Comparison of ENCODE assay signal across 14 mouse cellular contexts in genomic region chr12:99041606-99042005, GRCm38 (mm10).
DNase-seq lines count a peak whose midpoint lies in the region; ATAC-seq and TF ChIP-seq lines count a peak whose summit lies in the region.
"Had no signal": no experiment of that assay in that cellular context is flagged by ENCODE, and none has a peak within 500 bp of the region (broad histone marks: within the 10 kb centered on the region; RNA-seq: fewer than 3 reads in every experiment).

No protein-coding gene starts in this region.

- H3K4me3 ChIP-seq in lung, embryonic 14.5 days (ENCODE audit: low read depth, low read length) = no peak overlapping the region
- H3K4me3 ChIP-seq in embryonic facial prominence, embryonic 11.5 days (ENCODE audit: low read depth, low read length) = no peak overlapping the region
- H3K4me3 ChIP-seq in stomach, postnatal 0 days (ENCODE audit: low read depth, low read length) = no peak overlapping the region
- H3K4me3 ChIP-seq: forebrain, embryonic 10.5 days; heart, embryonic 12.5 days; layer of hippocampus, adult 2 months; midbrain, embryonic 13.5 days; neural tube, embryonic 13.5 days had no signal

- no peaks in the 10 kb centered on the region for H3K36me3 ChIP-seq in lung, embryonic 14.5 days (ENCODE audit: insufficient read depth)
- H3K36me3 ChIP-seq in embryonic facial prominence, embryonic 11.5 days (replicated peaks; ENCODE audit: control insufficient read depth, insufficient read depth, low read depth, low read length) = no peaks in the 10 kb centered on the region
- no peaks in the 10 kb centered on the region for H3K36me3 ChIP-seq in stomach, postnatal 0 days (ENCODE audit: control insufficient read depth, insufficient read depth, low read length)
- H3K36me3 ChIP-seq: forebrain, embryonic 10.5 days; heart, embryonic 12.5 days; midbrain, embryonic 13.5 days; neural tube, embryonic 13.5 days had no signal

- H3K4me2 ChIP-seq in lung, embryonic 14.5 days = no peak overlapping the region
- H3K4me2 ChIP-seq in embryonic facial prominence, embryonic 11.5 days (ENCODE audit: low read depth, low read length) = no peak overlapping the region
- no peak overlapping the region for H3K4me2 ChIP-seq in stomach, postnatal 0 days (replicated peaks; ENCODE audit: low read depth)
- H3K4me2 ChIP-seq: heart, embryonic 12.5 days; midbrain, embryonic 13.5 days; neural tube, embryonic 13.5 days had no signal

- no peak overlapping the region for H3K27ac ChIP-seq in lung, embryonic 14.5 days (ENCODE audit: low read depth)
- H3K27ac ChIP-seq in embryonic facial prominence, embryonic 11.5 days (replicated peaks; ENCODE audit: low read depth, low read length) = no peak overlapping the region
- no peak overlapping the region for H3K27ac ChIP-seq in stomach, postnatal 0 days (replicated peaks)
- H3K27ac ChIP-seq: forebrain, embryonic 10.5 days; layer of hippocampus, adult 2 months; midbrain, embryonic 13.5 days had no signal

- H3K9ac ChIP-seq in lung, embryonic 14.5 days = no peak overlapping the region
- H3K9ac ChIP-seq in embryonic facial prominence, embryonic 11.5 days (replicated peaks; ENCODE audit: low read length) = no peak overlapping the region
- H3K9ac ChIP-seq in stomach, postnatal 0 days (ENCODE audit: low read length) = no peak overlapping the region
- H3K9ac ChIP-seq: heart, embryonic 12.5 days; midbrain, embryonic 13.5 days; neural tube, embryonic 13.5 days had no signal

- no peaks in the 10 kb centered on the region for H3K4me1 ChIP-seq in lung, embryonic 14.5 days (ENCODE audit: insufficient read depth)
- no peaks in the 10 kb centered on the region for H3K4me1 ChIP-seq in embryonic facial prominence, embryonic 11.5 days (ENCODE audit: control insufficient read depth, insufficient read depth, low read length)
- H3K4me1 ChIP-seq in stomach, postnatal 0 days (replicated peaks; ENCODE audit: control insufficient read depth, insufficient read depth) = no peaks in the 10 kb centered on the region
- H3K4me1 ChIP-seq: heart, embryonic 12.5 days had no signal

- peak; percentile 70 for DNase-seq in lung, embryonic 14.5 days
- DNase-seq in lung, adult 18-20 months = no peak
- peak; percentile 27 for DNase-seq in R1 (ENCODE audit: low read depth, low spot score)
- DNase-seq in embryonic facial prominence, embryonic 11.5 days (ENCODE audit: low spot score) = peak; percentile 70
- DNase-seq in stomach, postnatal 0 days (ENCODE audit: low spot score) = peak; percentile 16
- no peak for DNase-seq in adrenal gland, postnatal 10 days
- DNase-seq: gastrocnemius, postnatal 10 days; left cerebral cortex, postnatal 4 days had no signal

- 49% methylated on average over 4 of the region's 4 CpGs for WGBS in lung, embryonic 14.5 days
- 48% methylated on average over 4 of the region's 4 CpGs for WGBS in embryonic facial prominence, embryonic 11.5 days
- WGBS in stomach, postnatal 0 days = 60% methylated on average over 4 of the region's 4 CpGs

- ATAC-seq in lung, embryonic 14.5 days (ENCODE audit: insufficient read depth) = no peak
- no peak for ATAC-seq in embryonic facial prominence, embryonic 11.5 days (replicated peaks; ENCODE audit: insufficient number of reproducible peaks, low FRiP score, low TSS enrichment, low read depth)
- no peak for ATAC-seq in stomach, postnatal 0 days (ENCODE audit: low FRiP score, low TSS enrichment)
- no peak for ATAC-seq in activated CD4-positive, CD25-positive, alpha-beta regulatory T cell, adult 4 months
- ATAC-seq: midbrain, embryonic 13.5 days had no signal

- H3K27me3 ChIP-seq in lung, embryonic 14.5 days (ENCODE audit: insufficient read depth, low read length) = no peaks in the 10 kb centered on the region
- H3K27me3 ChIP-seq in embryonic facial prominence, embryonic 11.5 days (ENCODE audit: control insufficient read depth, insufficient read depth, low read length) = no peaks in the 10 kb centered on the region
- no peaks in the 10 kb centered on the region for H3K27me3 ChIP-seq in stomach, postnatal 0 days (ENCODE audit: control insufficient read depth, insufficient read depth, low read length)
- H3K27me3 ChIP-seq: heart, embryonic 12.5 days had no signal

- no peak for TF ChIP-seq EP300 in stomach, postnatal 0 days (optimal IDR thresholded peaks at IDR 0.05)

- TF ChIP-seq CTCF in lung, embryonic 14.5 days (IDR thresholded peaks at IDR 0.05; ENCODE audit: low read depth) = no peak
- TF ChIP-seq CTCF in stomach, postnatal 0 days (IDR thresholded peaks at IDR 0.05; ENCODE audit: low read depth) = no peak

- H3K9me3 ChIP-seq in lung, embryonic 14.5 days (ENCODE audit: low read depth, low read length) = no peaks in the 10 kb centered on the region
- no peaks in the 10 kb centered on the region for H3K9me3 ChIP-seq in embryonic facial prominence, embryonic 11.5 days (replicated peaks; ENCODE audit: control insufficient read depth, low read length)
- no peaks in the 10 kb centered on the region for H3K9me3 ChIP-seq in stomach, postnatal 0 days (ENCODE audit: control insufficient read depth, low read length)
- H3K9me3 ChIP-seq: forebrain, embryonic 10.5 days; heart, embryonic 12.5 days; midbrain, embryonic 13.5 days; neural tube, embryonic 13.5 days had no signal

Comparison
In these comparisons a context has a peak if more than half of its experiments do, and no peak if none do; other contexts are left out.
1. DNase-seq: peak in lung, embryonic 14.5 days (single experiment), R1 (single experiment), embryonic facial prominence, embryonic 11.5 days (single experiment) and stomach, postnatal 0 days (single experiment); none in lung, adult 18-20 months (0 of 2) and adrenal gland, postnatal 10 days (single experiment).